Mouse (Mus musculus) spleen, adult 2 months (tissue): ENCODE data around the gene Vash1. TPM values are rescaled to one million over a fixed set of nuclear protein-coding genes. Genes with fewer than 3 reads are reported as not detected.

Source experiments
- DNase-seq, 2 experiments: peaks; one replicate each; pipeline versions ENCODE4 v3.0.0 to v3.0.0-alpha.2; 2012 to 2021; ENCODE audit warnings: low spot score in 2 of 2, low read depth in 1 of 2
- H3K27ac ChIP-seq: fragments of 200-500 bp; 2 replicates; pipeline ENCODE4 v1.5.1; 2012; ENCODE audit warnings: low read length, inconsistent platforms; ENCODE audit not compliant: insufficient read depth
- H3K27me3 ChIP-seq: fragments of 200-500 bp; 2 replicates; pipeline ENCODE4 v1.6.1; 2012; ENCODE audit warnings: mild to moderate bottlenecking, moderate library complexity, low read length, inconsistent platforms; ENCODE audit not compliant: control insufficient read depth, insufficient read depth
- H3K36me3 ChIP-seq: fragments of 200-500 bp; 2 replicates; pipeline ENCODE4 v1.6.1; 2012; ENCODE audit warnings: mild to moderate bottlenecking, low read length, inconsistent platforms; ENCODE audit not compliant: control insufficient read depth, insufficient read depth
- H3K4me1 ChIP-seq: fragments of 200-500 bp; 2 replicates; pipeline ENCODE4 v1.6.1; 2011; ENCODE audit warnings: inconsistent platforms; ENCODE audit not compliant: control insufficient read depth, insufficient read depth, insufficient read length
- H3K4me3 ChIP-seq: fragments of 200-500 bp; 2 replicates; pipeline ENCODE4 v1.5.1; 2011; ENCODE audit warnings: mild to moderate bottlenecking, inconsistent platforms; ENCODE audit not compliant: insufficient read depth, insufficient read length; ENCODE audit errors: extremely low read depth
- CTCF ChIP-seq: fragments of 200-500 bp; IDR thresholded peaks from 2 replicates; pipeline ENCODE4 v1.5.1; 2011; ENCODE audit warnings: mild to moderate bottlenecking, inconsistent platforms; ENCODE audit not compliant: insufficient read depth, insufficient read length, insufficient replicate concordance; ENCODE audit errors: extremely low read depth
- POLR2A ChIP-seq: fragments of 200-500 bp; IDR thresholded peaks from 2 replicates; pipeline ENCODE4 v1.6.1; 2011; ENCODE audit warnings: low read depth, low read length, inconsistent platforms
- WGBS: fragments of 180-500 bp; shearing (Covaris S2); methylation state at CpG from one replicate; pipeline ENCODE4 v1.1.7; 2018; 5-methylcytosine and 5-hydroxymethylcytosine counted together
- polyA plus RNA-seq: library from polyadenylated mRNA; depleted of rRNA; stranded (reverse); fragments of >200 nt; gene quantifications from 2 replicates; pipeline ENCODE4 v1.2.3, GENCODE M21; 2012

The Vash1 gene
- polyA plus RNA-seq, 1 experiment: 1.1 TPM

DNA sequence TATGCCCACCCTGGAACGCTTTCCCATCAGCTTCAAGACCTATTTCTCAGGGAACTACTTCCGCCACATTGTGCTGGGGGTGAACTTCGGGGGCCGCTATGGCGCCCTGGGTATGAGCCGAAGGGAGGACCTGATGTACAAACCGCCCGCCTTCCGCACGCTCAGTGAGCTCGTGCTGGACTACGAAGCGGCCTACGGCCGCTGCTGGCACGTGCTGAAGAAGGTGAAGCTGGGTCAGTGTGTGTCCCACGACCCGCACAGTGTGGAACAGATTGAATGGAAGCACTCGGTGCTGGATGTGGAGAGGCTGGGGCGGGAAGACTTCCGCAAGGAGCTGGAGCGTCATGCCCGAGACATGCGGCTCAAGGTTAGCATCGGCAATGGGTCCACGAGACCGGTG is 10.4 kb downstream of the Vash1 start:
- no peak for DNase-seq
- Histone ChIP-seq H3K4me1 (no peaks in the 10 kb centered on the region; the same call in 1 of the 2 replicates), H3K27me3 (no peaks in the 10 kb centered on the region), H3K27ac (no peak overlapping the region), H3K4me3 (no peak overlapping the region), H3K36me3 (no peaks in the 10 kb centered on the region)
- WGBS: 96% methylated on average over 27 of the region's 27 CpGs
- no peak for TF ChIP-seq POLR2A
- TF ChIP-seq CTCF: no peak

DNA sequence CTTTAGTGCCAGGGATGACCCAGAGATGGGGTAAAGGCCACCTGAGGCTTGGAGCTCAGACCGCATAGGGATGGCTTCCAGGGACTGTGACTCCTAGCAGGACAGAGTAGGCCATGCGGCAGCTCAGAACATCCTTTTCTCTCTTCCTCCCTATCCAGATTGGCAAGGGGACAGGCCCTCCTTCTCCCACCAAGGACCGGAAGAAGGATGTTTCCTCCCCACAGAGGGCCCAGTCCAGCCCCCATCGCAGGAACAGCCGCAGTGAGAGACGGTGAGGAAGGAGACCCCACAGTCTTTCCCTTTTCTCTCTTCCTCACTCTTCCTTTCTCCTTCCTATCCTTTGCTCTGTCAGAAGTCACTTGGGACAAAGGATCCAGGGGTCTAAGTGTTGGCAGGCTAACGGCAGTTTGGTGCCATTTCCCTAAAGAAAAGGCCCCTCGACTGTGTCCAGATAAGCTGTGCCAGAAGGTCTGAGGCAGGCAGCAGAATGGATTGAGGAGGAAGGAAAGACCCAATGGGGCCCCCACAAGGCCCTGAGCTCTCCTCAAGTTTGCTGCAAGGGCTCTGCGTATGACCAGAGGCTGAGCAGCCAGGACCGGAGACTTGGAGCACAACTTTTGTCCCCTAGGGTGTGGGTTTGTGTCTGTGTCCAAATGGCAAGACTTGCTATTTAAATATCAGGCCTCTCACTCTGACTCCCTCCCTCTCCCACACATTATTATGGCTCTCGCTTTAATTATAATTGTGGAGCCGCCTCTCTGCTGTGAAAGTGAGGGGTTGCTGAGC is 12.4 kb downstream of the Vash1 start:
- DNase-seq: no peak
- Histone ChIP-seq H3K36me3 (no peaks in the 10 kb centered on the region), H3K27me3 (no peaks in the 10 kb centered on the region), H3K27ac (no peak overlapping the region), H3K4me1 (no peaks in the 10 kb centered on the region; the same call in 1 of the 2 replicates), H3K4me3 (no peak overlapping the region)
- no peak for TF ChIP-seq POLR2A
- no peak for TF ChIP-seq CTCF
- 58% methylated on average over 12 of the region's 12 CpGs for WGBS

DNA sequence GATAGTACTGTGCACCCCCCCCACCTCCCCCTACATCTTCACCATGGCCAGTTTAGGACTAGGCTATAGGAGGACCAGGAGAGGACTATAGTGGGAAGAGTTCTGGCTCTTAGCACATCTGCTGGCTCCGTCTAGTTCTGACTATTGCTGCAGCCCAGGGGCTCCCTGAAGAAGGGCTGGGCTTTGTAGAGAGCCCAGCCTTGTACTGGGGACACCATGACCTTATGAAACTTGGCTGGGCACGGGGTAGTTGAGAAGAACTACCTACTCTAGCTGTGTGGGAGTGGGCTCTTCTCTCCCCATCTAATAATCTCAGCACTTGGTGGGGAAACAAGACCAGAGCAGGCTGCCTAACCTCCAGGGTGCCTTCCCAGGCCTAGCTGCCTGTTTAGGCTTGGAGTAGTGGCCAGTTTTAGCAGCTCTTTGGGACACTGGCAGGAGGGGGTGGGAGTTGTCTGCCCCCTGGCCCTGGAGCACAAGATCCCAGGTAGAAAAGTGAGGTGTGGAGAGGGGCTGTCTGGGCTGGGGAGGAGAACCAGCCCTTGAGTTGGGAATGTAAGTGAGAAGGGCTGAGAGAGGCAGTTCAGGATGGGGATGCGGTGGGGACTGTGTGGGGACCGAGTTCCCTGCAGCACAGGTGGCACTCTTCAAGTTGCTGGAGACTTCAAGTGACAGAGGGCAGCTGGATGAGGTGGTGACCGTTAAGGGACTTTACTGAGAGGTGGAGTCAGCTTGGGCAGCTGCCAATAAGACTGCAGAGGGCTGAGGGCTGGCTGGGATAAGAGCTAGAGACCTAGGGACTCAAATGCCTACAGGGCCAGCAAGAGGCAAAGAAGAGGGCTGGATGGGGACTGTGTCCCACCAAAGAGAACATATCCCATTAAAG is 14.2 kb downstream of the Vash1 start:
- TF ChIP-seq POLR2A (no peak), CTCF (no peak)
- Histone ChIP-seq H3K4me1 (no peaks in the 10 kb centered on the region; the same call in 1 of the 2 replicates), H3K36me3 (no peaks in the 10 kb centered on the region), H3K27ac (no peak overlapping the region), H3K4me3 (no peak overlapping the region), H3K27me3 (no peaks in the 10 kb centered on the region)
- WGBS: 66% methylated on average over 5 of the region's 5 CpGs
- no peak for DNase-seq

DNA sequence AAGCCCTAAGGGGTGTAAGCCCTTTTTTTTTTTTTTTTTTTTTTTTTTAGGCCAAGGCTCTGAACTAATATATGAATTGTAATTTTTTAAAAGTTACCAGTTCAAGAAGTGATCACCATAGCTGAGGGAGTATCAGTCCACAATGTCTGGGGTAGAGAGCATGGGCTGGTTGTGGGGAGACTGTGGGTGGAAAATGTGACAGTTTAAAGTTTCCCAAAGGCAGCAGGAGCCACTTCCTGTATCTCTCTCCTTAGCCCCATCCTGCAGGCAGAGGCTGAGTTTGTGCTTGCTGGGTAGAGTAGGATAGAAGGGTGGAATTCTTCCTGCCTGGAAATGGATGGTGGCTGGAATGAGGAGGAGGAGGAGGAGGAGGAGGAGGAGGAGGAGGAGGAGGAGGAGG is 14.9 kb downstream of the Vash1 start:
- H3K27me3 ChIP-seq: no peaks in the 10 kb centered on the region
- H3K36me3 ChIP-seq: no peaks in the 10 kb centered on the region
- no peak overlapping the region for H3K27ac ChIP-seq
- H3K4me1 ChIP-seq: no peaks in the 10 kb centered on the region
- no peak for DNase-seq
- no peak overlapping the region for H3K4me3 ChIP-seq
- TF ChIP-seq CTCF (no peak), POLR2A (no peak)

DNA sequence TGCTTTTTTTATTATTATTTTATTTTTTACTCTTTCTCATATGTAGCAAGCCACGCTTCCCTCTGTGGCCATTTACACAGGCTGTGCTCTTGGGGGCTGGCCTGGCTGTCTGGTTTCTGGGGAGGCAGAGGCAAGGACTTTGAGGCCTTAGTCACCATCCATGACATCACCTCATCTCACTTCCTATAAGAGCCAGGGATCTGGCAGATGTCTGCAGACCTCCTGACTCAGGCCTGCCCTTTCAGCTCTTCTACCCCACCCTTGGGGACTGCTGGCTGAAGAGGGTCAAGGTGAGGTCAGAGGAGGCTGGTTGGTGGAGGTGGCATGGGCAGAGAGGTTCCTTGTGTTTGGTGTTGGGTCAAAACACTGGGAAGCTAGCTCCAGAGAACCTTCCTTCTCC is 15.9 kb downstream of the Vash1 start:
- Histone ChIP-seq H3K27me3 (no peaks in the 10 kb centered on the region), H3K36me3 (no peaks in the 10 kb centered on the region), H3K4me1 (no peaks in the 10 kb centered on the region), H3K4me3 (no peak overlapping the region), H3K27ac (no peak overlapping the region)
- no peak for DNase-seq
- no peak for TF ChIP-seq CTCF
- no peak for TF ChIP-seq POLR2A
- 95% methylated on average over 1 of the region's 1 CpGs for WGBS

DNA sequence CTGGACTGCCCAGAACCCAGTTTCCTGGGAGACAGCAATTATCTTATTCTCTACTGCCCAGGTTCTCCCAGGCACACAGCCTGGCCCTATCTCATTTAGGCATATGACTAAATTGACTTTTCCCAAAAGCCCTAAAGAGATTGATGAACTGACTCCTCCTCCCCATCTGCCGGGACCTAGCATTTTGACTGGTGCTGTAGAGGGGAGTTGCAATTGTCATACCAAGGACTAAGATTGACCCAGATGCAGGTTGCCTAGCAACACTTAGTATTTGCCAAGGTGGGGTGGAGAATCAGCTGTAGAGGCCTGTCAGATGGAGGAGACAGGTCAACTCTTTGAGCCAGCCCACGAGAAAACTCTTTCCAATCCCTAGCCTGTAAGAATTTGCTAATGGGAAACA is 19.5 kb downstream of the Vash1 start:
- WGBS: 85% methylated on average over 2 of the region's 2 CpGs
- H3K36me3 ChIP-seq: 0 out of 2 replicates have a peak, but pooled peaks cover 1% of the 10 kb centered on the region
- DNase-seq: no peak
- H3K27ac ChIP-seq: no peak overlapping the region
- H3K4me1 ChIP-seq: no peaks in the 10 kb centered on the region
- no peaks in the 10 kb centered on the region for H3K27me3 ChIP-seq
- TF ChIP-seq CTCF (no peak), POLR2A (no peak)
- no peak overlapping the region for H3K4me3 ChIP-seq
